In the genomic region with DNA sequence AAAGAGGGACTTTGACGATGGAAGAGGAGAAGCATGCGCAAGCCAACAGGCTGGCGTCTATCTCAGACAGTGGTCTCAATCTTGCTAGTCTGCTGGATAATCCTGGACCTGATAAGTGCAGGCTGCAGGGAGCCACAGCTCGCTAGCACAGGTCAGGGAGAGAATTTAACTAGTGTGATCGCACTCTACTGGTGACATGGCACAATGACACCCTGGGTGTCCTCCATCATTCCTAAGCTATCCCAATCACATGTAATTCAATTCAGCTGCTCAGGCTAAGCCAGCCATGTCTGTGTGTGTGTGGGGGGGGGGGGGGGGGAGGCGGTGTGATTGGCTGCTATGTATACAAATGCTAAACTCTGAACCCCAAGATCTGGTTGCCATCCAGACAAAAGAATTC, we compare ENCODE assay signal across 9 mouse cellular contexts. TPM values are rescaled to one million over a fixed set of nuclear protein-coding genes. Genes with fewer than 3 reads are reported as not detected.
A peak's percentile ranks its signal among the peaks of the same experiment; 100 is the strongest.
DNase-seq lines count a peak whose midpoint lies in the region; ATAC-seq and TF ChIP-seq lines count a peak whose summit lies in the region.
"Had no signal": no experiment of that assay in that cellular context is flagged by ENCODE, and none has a peak within 500 bp of the region (broad histone marks: within the 10 kb centered on the region; RNA-seq: fewer than 3 reads in every experiment).

No protein-coding gene starts in this region.

- H3K9me3 ChIP-seq in heart, embryonic 12.5 days (replicated peaks) = peaks cover 7% of the 10 kb centered on the region; the same call in 1 of the 2 replicates
- no peaks in the 10 kb centered on the region for H3K9me3 ChIP-seq in hindbrain, embryonic 15.5 days
- H3K9me3 ChIP-seq in limb, embryonic 14.5 days (ENCODE audit: control insufficient read depth, low read length) = no peaks in the 10 kb centered on the region

- no peak overlapping the region for H3K4me3 ChIP-seq in heart, embryonic 12.5 days
- no peak overlapping the region for H3K4me3 ChIP-seq in hindbrain, embryonic 15.5 days
- no peak overlapping the region for H3K4me3 ChIP-seq in limb, embryonic 14.5 days (replicated peaks; ENCODE audit: low read length)
- H3K4me3 ChIP-seq: limb, embryonic 12.5 days had no signal

- peaks cover 11% of the 10 kb centered on the region for H3K4me1 ChIP-seq in heart, embryonic 12.5 days (replicated peaks)
- peaks cover 7% of the 10 kb centered on the region; the same call in 1 of the 2 replicates for H3K4me1 ChIP-seq in hindbrain, embryonic 15.5 days (replicated peaks)
- H3K4me1 ChIP-seq in limb, embryonic 14.5 days (ENCODE audit: control insufficient read depth, insufficient read depth, low read length) = peaks cover 5% of the 10 kb centered on the region; the same call in 1 of the 2 replicates

- WGBS in heart, embryonic 12.5 days = 4% methylated on average over 6 of the region's 6 CpGs
- WGBS in hindbrain, embryonic 15.5 days = 10% methylated on average over 5 of the region's 6 CpGs
- WGBS in limb, embryonic 14.5 days = 9% methylated on average over 6 of the region's 6 CpGs

- DNase-seq in heart, adult 8-10 months (ENCODE audit: low spot score) = peak; percentile 11
- DNase-seq in ES-CJ7 (ENCODE audit: low read depth, low spot score) = peak; percentile 87
- DNase-seq in embryo, embryonic 10 days (ENCODE audit: low spot score) = peak; percentile 79
- peak; percentile 53 for DNase-seq in limb, embryonic 14.5 days (ENCODE audit: low spot score)
- no peak for DNase-seq in gastrocnemius, adult 18-20 months (ENCODE audit: low spot score)

- H3K36me3 ChIP-seq in heart, embryonic 12.5 days = no peaks in the 10 kb centered on the region
- no peaks in the 10 kb centered on the region for H3K36me3 ChIP-seq in hindbrain, embryonic 15.5 days
- H3K36me3 ChIP-seq in limb, embryonic 14.5 days (ENCODE audit: control insufficient read depth, insufficient read depth, low read length) = no peaks in the 10 kb centered on the region
- H3K36me3 ChIP-seq: limb, embryonic 12.5 days had no signal

- TF ChIP-seq POLR2A in limb, embryonic 14.5 days (IDR thresholded peaks at IDR 0.05; ENCODE audit: borderline replicate concordance, extremely low read depth, insufficient read depth, insufficient read length) = no peak

- H3K9ac ChIP-seq in heart, embryonic 12.5 days = no peak overlapping the region
- H3K9ac ChIP-seq in hindbrain, embryonic 15.5 days = no peak overlapping the region
- no peak overlapping the region for H3K9ac ChIP-seq in limb, embryonic 14.5 days (ENCODE audit: low read depth, low read length, severe bottlenecking)
- H3K9ac ChIP-seq: limb, embryonic 12.5 days had no signal

- no peak for ATAC-seq in heart, embryonic 12.5 days (ENCODE audit: insufficient number of reproducible peaks, low FRiP score)
- peak; percentile 71; the same call in 1 of the 2 replicates for ATAC-seq in hindbrain, embryonic 15.5 days (ENCODE audit: low FRiP score, low read depth)
- 0 out of 2 replicates have a peak, but pooled peaks have one; percentile 21 for ATAC-seq in limb, embryonic 14.5 days (ENCODE audit: low FRiP score, low read depth)
- ATAC-seq in neutrophil, adult 5-6 weeks (ENCODE audit: extremely low read depth, insufficient number of reproducible peaks, low FRiP score, poor library complexity, severe bottlenecking) = 0 out of 2 replicates have a peak, but pooled peaks have one; percentile 9

- no peak overlapping the region for H3K27ac ChIP-seq in heart, embryonic 12.5 days (ENCODE audit: poor library complexity, severe bottlenecking)
- no peak overlapping the region for H3K27ac ChIP-seq in hindbrain, embryonic 15.5 days (replicated peaks)
- H3K27ac ChIP-seq in limb, embryonic 14.5 days (replicated peaks; ENCODE audit: low read depth, low read length) = no peak overlapping the region
- H3K27ac ChIP-seq: limb, embryonic 12.5 days had no signal

- H3K27me3 ChIP-seq in heart, embryonic 12.5 days (replicated peaks) = peaks cover 12% of the 10 kb centered on the region
- 0 out of 2 replicates have a peak, but pooled peaks cover 5% of the 10 kb centered on the region for H3K27me3 ChIP-seq in hindbrain, embryonic 15.5 days
- no peaks in the 10 kb centered on the region for H3K27me3 ChIP-seq in limb, embryonic 14.5 days (ENCODE audit: control insufficient read depth, insufficient read depth, low read length)

- H3K4me2 ChIP-seq in heart, embryonic 12.5 days = no peak overlapping the region
- H3K4me2 ChIP-seq in hindbrain, embryonic 15.5 days = no peak overlapping the region
- no peak overlapping the region for H3K4me2 ChIP-seq in limb, embryonic 14.5 days (replicated peaks; ENCODE audit: low read depth, low read length, severe bottlenecking)
- H3K4me2 ChIP-seq: limb, embryonic 12.5 days had no signal

RNA-seq across cellular contexts. Expression of gene Izumo2, which starts 6.6 kb away (rescaled TPM):
- total RNA-seq in heart, adult 8-10 months (2022) = not detected
- not detected in 2 replicates for polyA plus RNA-seq in heart, embryonic 12.5 days (2016; fragmentation: Nextera tagmentation; extraction: Ambion mirVana)
- polyA plus RNA-seq in hindbrain, embryonic 15.5 days (2015; fragmentation: Nextera tagmentation; extraction: Ambion mirVana) = not detected in 2 replicates
- not detected in 2 replicates for polyA plus RNA-seq in limb, embryonic 14.5 days (2012; rRNA removed)
- not detected in 2 replicates for polyA plus RNA-seq in limb, embryonic 14.5 days (2014; fragmentation: Nextera tagmentation; extraction: Ambion mirVana)
- not detected in 2 replicates for total RNA-seq in neutrophil, adult 5-6 weeks (2017)
- total RNA-seq in gastrocnemius, adult 18-20 months (2021) = not detected
- polyA plus RNA-seq: limb, embryonic 12.5 days had no signal

RNA-seq across cellular contexts. Expression of gene Myh14, which starts 31.3 kb away (rescaled TPM):
- total RNA-seq in heart, adult 8-10 months (2022) = 100 to 1,000 TPM in 1 of 4 experiments, 10 to 100 TPM in 3; 88.0 to 111 (median 88.2) TPM
- 0.59 and 1.0 TPM in 2 replicates for polyA plus RNA-seq in heart, embryonic 12.5 days (2016; fragmentation: Nextera tagmentation; extraction: Ambion mirVana)
- 3.3 and 4.4 TPM in 2 replicates for polyA plus RNA-seq in hindbrain, embryonic 15.5 days (2015; fragmentation: Nextera tagmentation; extraction: Ambion mirVana)
- 1.7 and 2.5 TPM in 2 replicates for polyA plus RNA-seq in limb, embryonic 14.5 days (2012; rRNA removed)
- 3.7 and 4.8 TPM in 2 replicates for polyA plus RNA-seq in limb, embryonic 14.5 days (2014; fragmentation: Nextera tagmentation; extraction: Ambion mirVana)
- total RNA-seq in neutrophil, adult 5-6 weeks (2017) = not detected in 2 replicates
- 10 to 100 TPM; 43.2 to 45.2 TPM for total RNA-seq in gastrocnemius, adult 18-20 months (2021)

RNA-seq across cellular contexts. Expression of gene Vrk3, which starts 46.3 kb away (rescaled TPM):
- total RNA-seq in heart, adult 8-10 months (2022) = 10 to 100 TPM; 23.5 to 29.3 (median 27.3) TPM
- polyA plus RNA-seq in heart, embryonic 12.5 days (2016; fragmentation: Nextera tagmentation; extraction: Ambion mirVana) = 29.4 and 32.2 TPM in 2 replicates
- polyA plus RNA-seq in hindbrain, embryonic 15.5 days (2015; fragmentation: Nextera tagmentation; extraction: Ambion mirVana) = 29.1 and 32.4 TPM in 2 replicates
- polyA plus RNA-seq in limb, embryonic 14.5 days (2012; rRNA removed) = 39.9 and 44.6 TPM in 2 replicates
- polyA plus RNA-seq in limb, embryonic 14.5 days (2014; fragmentation: Nextera tagmentation; extraction: Ambion mirVana) = 28.8 and 30.9 TPM in 2 replicates
- 49.1 and 52.8 TPM in 2 replicates for total RNA-seq in neutrophil, adult 5-6 weeks (2017)
- 10 to 100 TPM; 19.5 to 19.8 TPM for total RNA-seq in gastrocnemius, adult 18-20 months (2021)

RNA-seq across cellular contexts. Expression of gene Zfp473, which starts 48.9 kb away (rescaled TPM):
- under 1 TPM in 2 of 4 experiments, not detected in 2; 0.06 to 0.09 TPM for total RNA-seq in heart, adult 8-10 months (2022)
- polyA plus RNA-seq in heart, embryonic 12.5 days (2016; fragmentation: Nextera tagmentation; extraction: Ambion mirVana) = 0.78 and 0.98 TPM in 2 replicates
- 1.2 and 1.3 TPM in 2 replicates for polyA plus RNA-seq in hindbrain, embryonic 15.5 days (2015; fragmentation: Nextera tagmentation; extraction: Ambion mirVana)
- polyA plus RNA-seq in limb, embryonic 14.5 days (2012; rRNA removed) = 1.1 and 1.6 TPM in 2 replicates
- 1.4 and 1.7 TPM in 2 replicates for polyA plus RNA-seq in limb, embryonic 14.5 days (2014; fragmentation: Nextera tagmentation; extraction: Ambion mirVana)
- total RNA-seq in neutrophil, adult 5-6 weeks (2017) = 0.98 and 1.5 TPM in 2 replicates
- total RNA-seq in gastrocnemius, adult 18-20 months (2021) = not detected

Comparison
In these comparisons a context has a peak if more than half of its experiments do, and no peak if none do; other contexts are left out.
1. RNA of gene Myh14, which starts 31.3 kb away (total RNA-seq): 88.0 to 111 TPM in heart, adult 8-10 months and 43.2 to 45.2 TPM in gastrocnemius, adult 18-20 months; not detected in neutrophil, adult 5-6 weeks; every median in the first group is over 10 times any median in the second.